Mouse (Mus musculus) left cerebral cortex, adult 18-20 months (tissue): Measurements from ENCODE around the gene Kntc1. TPM values are rescaled to one million over a fixed set of nuclear protein-coding genes. Genes with fewer than 3 reads are reported as not detected.
"Not testable (repeated sequence)": the region's sequence is repeated elsewhere in the genome, so short reads cannot be mapped to it uniquely, and the experiment has no call there.

Experiments used
- DNase-seq, 2 experiments: peaks; one replicate each; pipeline ENCODE4 v3.0.0; 2021 to 2022; ENCODE audit warnings: low spot score in 2 of 2, mixed read lengths in 1 of 2
- long read RNA-seq, 2 experiments: library from polyadenylated mRNA; stranded (forward); transcript quantifications; one replicate each; pipeline ENCODE4 v2.0.0; 2021
- total RNA-seq, 2 experiments: library from RNA; stranded (reverse); gene quantifications; 2 replicates each; pipeline ENCODE4 v1.2.3; 2021

The Kntc1 gene
- total RNA-seq: 1 to 10 TPM in 1 of 2 experiments, under 1 TPM in 1; 0.89 to 1.1 TPM
- long read RNA-seq, experiment 1: 0 reads
- long read RNA-seq, experiment 2: 0 reads

GRCm38 (mm10) chr5:123749065-123750064 lies at the start of gene Kntc1, which contains the start of gene Rsrc2:
Gene Kntc1 (plus strand): TSS chr5:123749716.
Gene Rsrc2 (minus strand): TSS chr5:123749414.
- peak; percentile 98 to 99 for DNase-seq

GRCm38 (mm10) chr5:123700625-123701024 lies 48.9 kb upstream of the Kntc1 start:
- peak; percentile 41 to 49 for DNase-seq

- DNase-seq: no peak
Measured at GRCm38 (mm10) chr5:123708598-123708997, 40.9 kb upstream of the Kntc1 start.

- DNase-seq: no peak
Measured at GRCm38 (mm10) chr5:123709571-123709970, 39.9 kb upstream of the Kntc1 start.

GRCm38 (mm10) chr5:123713782-123714181 lies 35.7 kb upstream of the Kntc1 start:
- no peak for DNase-seq

GRCm38 (mm10) chr5:123714622-123715021 lies 34.9 kb upstream of the Kntc1 start:
- no peak for DNase-seq

- peak; percentile 94 to 97 for DNase-seq
Measured at GRCm38 (mm10) chr5:123720328-123721311, 28.9 kb upstream of the Kntc1 start, which contains the start of gene Zcchc8. Gene Zcchc8 (minus strand): TSS chr5:123721100.

GRCm38 (mm10) chr5:123723816-123724215 lies 25.7 kb upstream of the Kntc1 start:
- not testable (repeated sequence) for DNase-seq

GRCm38 (mm10) chr5:123730981-123731380 lies 18.5 kb upstream of the Kntc1 start:
- no peak for DNase-seq

GRCm38 (mm10) chr5:123744358-123744757 lies 5.2 kb upstream of the Kntc1 start:
- no peak for DNase-seq

- DNase-seq: no peak
Measured at GRCm38 (mm10) chr5:123746253-123746652, 3.3 kb upstream of the Kntc1 start.

GRCm38 (mm10) chr5:123747604-123748003 lies 1.9 kb upstream of the Kntc1 start:
- no peak for DNase-seq

- DNase-seq: no peak
Measured at GRCm38 (mm10) chr5:123748339-123749064, 1.0 kb upstream of the Kntc1 start.

GRCm38 (mm10) chr5:123765506-123765905 lies 16.0 kb downstream of the Kntc1 start:
- no peak for DNase-seq

- not testable (repeated sequence) for DNase-seq
Measured at GRCm38 (mm10) chr5:123766455-123766854, 16.9 kb downstream of the Kntc1 start.

- no peak for DNase-seq
Measured at GRCm38 (mm10) chr5:123773441-123773840, 23.9 kb downstream of the Kntc1 start.

- DNase-seq: no peak
Measured at GRCm38 (mm10) chr5:123780716-123781115, 31.2 kb downstream of the Kntc1 start.

GRCm38 (mm10) chr5:123781864-123782263 lies 32.3 kb downstream of the Kntc1 start:
- no peak for DNase-seq

GRCm38 (mm10) chr5:123788976-123789375 lies 39.5 kb downstream of the Kntc1 start:
- DNase-seq: no peak

GRCm38 (mm10) chr5:123793081-123793480 lies 43.6 kb downstream of the Kntc1 start:
- no peak for DNase-seq
